Mouse (Mus musculus) layer of hippocampus, postnatal 25 days (tissue): Measurements from ENCODE around the gene Apc2. TPM values are rescaled to one million over a fixed set of nuclear protein-coding genes. Genes with fewer than 3 reads are reported as not detected.
A peak's percentile ranks its signal among the peaks of the same experiment; 100 is the strongest.

ENCODE experiments used
- DNase-seq, 2 experiments: peaks; one replicate each; pipeline ENCODE4 v3.0.0; 2022; ENCODE audit warnings: mixed read lengths in 2 of 2, low spot score in 1 of 2; ENCODE audit errors: extremely low spot score in 1 of 2
- total RNA-seq, 2 experiments: library from RNA; stranded (reverse); gene quantifications; 2 replicates each; pipeline ENCODE4 v1.2.3; 2021

Gene Apc2
- total RNA-seq, 2 experiments from 2014 or later = 101 to 115 TPM

DNA sequence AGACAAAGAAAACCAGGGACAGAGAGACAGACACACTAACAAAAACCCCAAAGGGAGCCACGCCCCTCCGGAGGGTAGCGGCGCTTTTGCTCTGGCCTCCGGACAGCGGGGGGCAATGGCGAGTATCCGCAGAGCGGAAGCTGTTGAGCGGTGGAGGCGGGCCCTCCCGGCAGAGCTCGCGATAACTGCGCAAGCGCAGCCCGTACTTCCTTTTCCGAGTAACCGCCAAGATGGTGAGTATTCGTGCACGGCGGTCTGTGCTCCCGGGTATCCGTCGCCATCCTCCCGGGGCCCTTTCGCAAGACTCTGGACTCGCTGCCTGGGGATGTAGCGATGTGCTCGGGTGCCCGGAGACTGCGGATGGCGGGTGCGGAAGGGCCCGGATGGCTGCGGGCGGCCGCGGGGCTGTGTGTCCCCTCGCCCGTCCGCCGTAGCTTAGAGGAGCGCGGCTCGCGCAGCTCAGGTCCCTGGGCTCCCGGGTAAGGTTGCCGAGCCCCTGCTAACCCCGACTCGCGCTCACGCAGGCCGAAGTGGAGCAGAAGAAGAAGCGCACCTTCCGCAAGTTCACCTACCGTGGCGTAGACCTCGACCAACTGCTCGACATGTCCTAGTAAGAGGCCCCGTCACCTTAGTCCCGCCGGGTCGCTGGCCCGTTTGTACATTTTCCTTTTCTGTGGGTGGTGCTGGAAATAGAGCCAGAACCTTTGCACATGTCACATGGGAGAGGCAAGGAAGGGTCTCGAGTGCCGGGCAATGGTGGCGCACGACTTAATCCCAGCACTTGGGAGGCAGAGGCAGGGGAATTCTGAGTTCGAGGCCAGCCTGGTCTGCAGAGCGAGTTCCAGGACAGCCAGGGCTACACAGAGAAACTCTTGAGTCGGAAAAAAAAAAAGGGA lies 3.3 kb upstream of the Apc2 start, which contains the start of gene Rps15:
Rps15 (plus strand) TSS at position 203 of the 896 bp plus-strand sequence.
- peak; percentile 89 to 90 for DNase-seq

DNA sequence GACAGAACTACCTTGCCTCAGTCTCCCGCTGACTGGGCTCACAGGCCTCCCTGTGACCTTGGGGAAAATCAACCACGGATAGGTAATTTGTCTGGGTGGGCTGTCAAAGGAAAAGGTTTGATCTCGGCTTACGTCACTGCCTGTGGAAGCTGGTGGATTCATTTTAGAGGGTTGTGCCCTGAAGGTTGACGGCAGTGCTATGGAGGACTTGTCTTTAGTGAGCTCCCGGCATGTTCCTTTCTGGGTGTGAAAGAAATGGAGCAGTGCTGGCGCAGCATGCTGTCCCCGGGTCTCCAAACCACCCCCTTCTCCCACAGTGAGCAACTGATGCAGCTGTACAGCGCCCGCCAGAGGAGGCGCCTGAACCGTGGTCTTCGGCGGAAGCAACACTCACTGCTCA lies 2.5 kb upstream of the Apc2 start:
- DNase-seq = no peak

DNA sequence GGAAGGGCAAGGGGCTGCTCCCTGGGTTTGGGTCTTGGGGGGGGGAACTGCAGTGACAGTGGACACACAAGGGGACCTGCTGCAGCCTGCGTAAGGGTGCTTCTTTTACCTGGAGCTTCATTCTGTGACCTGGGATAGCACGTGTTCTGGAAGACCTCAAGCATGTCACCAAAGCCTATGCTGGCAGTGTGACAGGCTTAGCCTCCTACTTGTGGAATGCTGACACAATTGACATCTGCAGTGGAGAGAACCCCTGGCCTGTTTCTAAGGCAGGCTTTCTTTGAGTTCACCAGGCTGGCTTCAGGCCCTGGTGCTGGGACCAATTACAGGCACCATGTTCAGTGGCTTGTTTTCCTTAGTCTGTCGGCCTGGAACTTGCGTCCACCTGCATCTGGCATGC lies 1.5 kb upstream of the Apc2 start:
- no peak for DNase-seq

- DNase-seq = no peak
Observed at GRCm38 (mm10) chr10:80294788-80295303, 931 bp upstream of the Apc2 start.

GRCm38 (mm10) chr10:80296824-80297223 lies 1.0 kb downstream of the Apc2 start:
- no peak for DNase-seq

DNA sequence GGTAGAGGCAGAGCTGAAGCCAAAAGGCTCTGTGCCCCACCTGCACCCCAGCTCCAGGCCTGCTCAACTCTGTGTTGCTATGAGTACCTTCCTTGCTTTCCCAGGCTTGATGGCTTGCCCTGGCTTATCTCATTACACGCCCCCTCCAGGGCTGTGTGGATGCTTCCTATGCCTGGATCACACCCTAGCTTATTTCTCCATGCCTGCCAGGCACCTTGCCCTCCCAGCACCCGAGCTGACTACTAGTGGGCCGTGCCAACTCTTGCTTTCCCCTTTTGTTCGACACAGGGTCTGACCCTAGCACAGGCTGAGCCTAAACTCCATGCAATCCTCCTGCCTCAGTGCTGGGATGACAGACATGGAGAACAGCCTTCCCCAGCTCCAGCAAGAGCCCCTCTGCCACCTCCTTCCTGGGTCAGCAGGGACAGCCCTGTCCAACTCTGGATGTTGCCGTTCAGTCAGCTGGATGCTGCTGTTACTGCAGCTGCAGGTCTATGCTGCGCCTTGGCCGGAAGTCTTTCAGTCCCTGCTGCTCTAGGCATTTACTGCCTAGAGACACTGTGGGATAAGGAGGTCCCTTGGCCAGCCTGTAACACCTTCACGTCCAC lies 1.9 kb downstream of the Apc2 start:
- DNase-seq = no peak

DNA sequence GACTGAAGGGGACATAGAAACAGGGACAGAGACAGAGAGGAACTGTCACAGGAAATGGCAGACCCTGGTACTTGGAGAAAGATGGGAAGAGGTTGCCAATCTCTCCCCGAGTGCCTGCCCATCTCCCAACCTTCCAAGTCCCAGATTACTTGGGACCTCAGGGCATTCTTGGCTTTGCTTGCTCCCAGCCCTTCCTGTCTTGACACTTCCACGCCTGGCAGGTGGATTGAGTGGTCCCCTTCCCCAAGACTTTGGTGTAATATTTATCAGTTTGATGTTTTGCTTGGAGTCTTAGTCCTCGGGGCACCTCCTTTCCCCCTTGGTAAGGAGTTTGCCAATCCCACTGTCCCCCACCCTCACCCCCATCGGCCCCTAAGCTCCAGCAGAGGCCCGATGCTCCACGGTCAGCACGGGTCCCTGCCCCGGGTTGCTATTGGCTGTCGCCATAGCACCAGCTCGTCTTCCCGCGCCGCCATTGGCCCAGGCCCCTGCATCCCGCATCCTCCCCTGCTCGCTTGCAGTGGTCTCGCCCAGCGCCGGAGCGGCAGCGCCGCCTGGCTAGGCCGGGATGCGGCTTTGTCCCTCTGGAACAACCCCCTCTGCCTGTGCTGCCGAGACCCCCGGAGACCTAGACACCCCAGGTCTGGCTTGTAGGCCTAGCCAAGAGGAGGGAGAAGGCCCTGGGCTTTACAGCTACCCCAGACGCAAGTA lies 2.9 kb downstream of the Apc2 start:
- peak; percentile 87 to 92 for DNase-seq

- no peak for DNase-seq
Observed at GRCm38 (mm10) chr10:80299301-80299700, 3.5 kb downstream of the Apc2 start.

DNA sequence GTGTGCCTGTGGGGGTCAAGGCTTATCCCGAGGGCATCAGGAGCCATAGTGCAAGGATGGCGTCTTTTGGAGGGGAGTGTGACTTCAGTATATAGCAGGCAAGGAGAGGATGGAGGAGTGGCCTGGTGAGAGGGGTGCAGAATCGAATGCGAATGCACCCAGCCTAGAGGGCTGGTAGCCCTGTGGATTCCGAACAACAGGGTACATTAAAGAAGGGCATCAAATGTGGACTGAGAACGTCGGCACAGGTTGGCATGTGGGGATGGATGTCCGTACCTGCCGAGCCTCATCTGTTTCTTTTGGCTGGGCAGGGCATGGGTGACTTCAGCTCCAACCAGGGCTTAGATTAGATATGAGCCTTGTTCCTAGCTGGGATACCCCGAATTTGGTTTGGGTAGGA lies 4.0 kb downstream of the Apc2 start:
- no peak for DNase-seq

DNA sequence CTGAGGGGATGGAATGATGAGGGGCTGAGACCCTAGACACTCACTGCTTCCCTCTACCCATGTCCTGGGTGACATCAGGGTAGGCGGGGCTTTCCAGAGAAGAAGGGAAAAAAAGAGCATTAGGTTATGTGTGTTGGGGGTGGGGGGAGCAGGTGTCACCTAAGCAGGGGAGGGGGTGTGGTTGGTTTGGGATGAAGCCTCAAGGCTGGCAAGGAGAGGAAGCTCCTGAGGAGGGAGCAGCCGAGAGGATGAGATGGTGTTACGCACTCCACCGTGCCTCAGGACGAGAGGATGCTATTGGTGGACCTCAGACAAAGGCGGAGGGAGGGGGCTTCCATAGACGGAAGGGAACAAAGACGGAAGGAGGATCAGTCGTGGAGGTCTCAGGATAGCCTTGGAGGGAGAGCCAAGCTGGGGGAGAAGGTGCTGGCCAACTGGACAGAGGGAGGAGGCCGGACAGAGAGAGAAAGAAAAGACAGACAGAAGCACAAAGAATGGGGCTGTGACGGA lies 5.0 kb downstream of the Apc2 start:
- DNase-seq = no peak

GRCm38 (mm10) chr10:80301256-80302081 lies 5.7 kb downstream of the Apc2 start:
- DNase-seq = no peak

DNA sequence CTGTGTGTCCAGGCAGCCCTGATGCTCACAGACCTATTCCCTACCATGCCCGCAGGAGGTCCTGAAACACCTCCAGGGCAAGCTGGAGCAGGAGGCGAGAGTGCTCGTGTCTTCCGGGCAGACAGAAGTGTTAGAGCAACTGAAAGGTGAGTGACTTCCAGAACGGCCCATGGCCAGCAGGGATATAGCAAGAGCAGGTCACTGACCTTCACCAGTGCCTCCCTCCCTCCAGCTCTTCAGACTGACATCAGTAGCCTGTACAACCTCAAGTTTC lies 6.2 kb downstream of the Apc2 start:
- DNase-seq = no peak

DNA sequence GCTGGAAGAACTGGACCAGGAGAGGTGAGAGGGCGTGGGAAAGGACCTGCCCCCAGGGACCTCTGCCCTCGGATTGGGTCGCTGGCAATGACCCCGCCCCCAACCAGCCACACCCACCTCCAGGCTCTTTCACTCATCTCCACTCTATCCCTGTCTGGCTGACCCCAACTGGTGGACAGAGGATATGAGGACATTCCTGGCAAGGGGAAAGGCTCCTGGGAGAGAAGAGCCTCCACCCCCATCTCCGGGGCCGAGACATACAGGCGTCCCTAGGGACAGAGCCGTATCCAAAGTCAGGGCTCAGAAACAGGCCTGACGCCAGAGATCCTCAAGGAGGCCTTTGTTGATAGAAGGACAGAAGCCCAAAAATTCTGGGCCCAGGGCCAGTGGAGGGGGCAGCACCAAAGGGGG lies 6.7 kb downstream of the Apc2 start:
- DNase-seq = no peak

DNA sequence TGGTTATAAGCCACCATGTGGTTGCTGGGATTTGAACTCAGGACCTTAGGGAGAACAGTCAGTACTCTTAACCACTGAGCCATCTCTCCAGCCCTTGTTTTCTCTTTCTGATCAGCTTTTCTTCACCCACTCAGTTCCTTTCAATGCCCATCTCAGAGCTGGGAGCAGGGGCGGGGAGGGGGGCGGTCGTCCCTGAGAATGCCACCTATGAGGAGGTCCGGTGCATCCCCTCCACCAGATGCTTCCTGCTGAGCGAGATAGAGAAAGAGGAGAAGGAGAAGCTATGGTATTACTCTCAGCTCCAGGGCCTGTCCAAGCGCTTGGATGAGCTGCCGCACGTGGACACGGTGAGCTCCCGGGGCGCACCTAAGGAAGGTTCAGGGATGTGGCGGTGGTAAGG lies 8.7 kb downstream of the Apc2 start:
- DNase-seq = no peak

DNA sequence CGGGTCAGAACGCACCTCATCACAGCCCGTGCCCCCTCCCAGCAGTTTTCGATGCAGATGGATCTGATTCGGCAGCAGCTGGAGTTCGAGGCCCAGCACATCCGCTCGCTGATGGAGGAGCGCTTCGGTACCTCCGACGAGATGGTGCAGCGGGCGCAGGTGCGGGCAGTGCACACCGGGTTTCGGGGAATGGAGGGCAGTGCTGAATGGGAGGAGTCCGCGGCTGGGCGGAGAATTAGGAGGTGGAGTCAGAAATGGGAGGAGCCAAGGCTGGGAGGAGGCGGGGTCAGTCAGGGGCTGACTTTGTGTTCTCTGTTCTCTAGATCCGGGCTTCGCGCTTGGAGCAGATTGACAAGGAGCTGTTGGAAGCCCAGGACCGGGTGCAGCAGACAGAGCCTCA lies 9.1 kb downstream of the Apc2 start:
- DNase-seq = no peak

- no peak for DNase-seq
Observed at GRCm38 (mm10) chr10:80311560-80311959, 15.8 kb downstream of the Apc2 start.

DNA sequence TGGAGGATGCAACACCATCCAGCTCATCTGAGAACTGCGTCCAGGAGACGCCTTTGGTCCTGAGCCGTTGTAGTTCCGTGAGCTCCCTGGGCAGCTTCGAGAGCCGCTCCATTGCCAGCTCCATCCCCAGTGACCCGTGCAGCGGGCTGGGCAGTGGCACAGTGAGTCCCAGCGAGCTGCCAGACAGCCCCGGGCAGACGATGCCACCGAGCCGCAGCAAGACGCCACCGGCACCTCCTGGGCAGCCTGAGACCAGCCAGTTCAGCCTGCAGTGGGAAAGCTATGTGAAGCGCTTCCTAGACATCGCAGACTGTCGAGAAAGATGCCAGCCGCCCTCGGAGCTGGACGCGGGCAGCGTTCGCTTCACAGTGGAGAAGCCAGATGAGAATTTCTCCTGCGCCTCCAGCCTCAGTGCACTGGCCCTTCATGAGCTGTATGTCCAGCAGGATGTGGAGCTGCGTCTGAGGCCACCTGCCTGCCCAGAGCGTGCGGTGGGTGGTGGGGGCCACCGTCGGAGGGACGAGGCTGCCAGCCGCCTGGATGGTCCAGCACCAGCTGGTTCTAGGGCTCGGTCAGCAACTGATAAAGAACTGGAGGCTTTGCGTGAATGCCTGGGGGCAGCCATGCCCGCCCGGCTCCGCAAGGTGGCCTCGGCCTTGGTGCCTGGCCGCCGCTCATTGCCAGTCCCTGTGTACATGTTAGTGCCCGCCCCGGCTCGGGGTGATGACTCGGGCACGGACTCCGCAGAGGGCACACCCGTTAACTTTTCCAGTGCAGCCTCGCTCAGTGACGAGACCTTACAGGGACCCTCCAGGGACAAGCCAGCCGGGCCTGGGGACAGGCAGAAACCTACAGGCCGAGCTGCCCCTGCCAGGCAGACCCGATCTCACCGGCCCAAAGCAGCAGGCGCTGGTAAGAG lies 17.1 kb downstream of the Apc2 start:
- DNase-seq = no peak

DNA sequence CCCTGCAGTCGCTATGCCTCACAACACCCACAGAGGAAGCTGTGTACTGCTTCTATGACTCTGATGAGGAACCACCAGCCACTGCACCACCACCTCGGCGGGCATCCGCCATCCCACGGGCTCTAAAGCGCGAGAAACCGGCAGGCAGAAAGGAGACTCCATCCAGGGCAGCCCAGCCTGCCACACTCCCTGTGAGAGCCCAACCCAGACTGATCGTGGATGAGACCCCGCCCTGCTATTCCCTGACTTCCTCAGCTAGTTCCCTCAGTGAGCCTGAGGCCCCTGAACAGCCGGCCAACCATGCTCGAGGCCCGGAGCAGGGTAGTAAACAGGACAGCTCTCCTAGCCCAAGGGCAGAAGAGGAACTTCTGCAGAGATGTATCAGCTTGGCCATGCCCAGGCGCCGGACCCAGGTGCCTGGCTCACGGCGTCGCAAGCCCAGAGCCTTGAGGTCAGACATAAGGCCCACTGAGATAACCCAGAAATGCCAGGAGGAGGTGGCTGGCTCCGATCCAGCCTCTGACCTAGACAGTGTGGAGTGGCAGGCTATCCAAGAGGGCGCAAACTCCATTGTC lies 17.9 kb downstream of the Apc2 start:
- no peak for DNase-seq

GRCm38 (mm10) chr10:80314494-80315001 lies 18.8 kb downstream of the Apc2 start:
- no peak for DNase-seq
